Mouse (Mus musculus) heart, postnatal 14 days (tissue): ENCODE data around the gene Eps8l3. TPM values are rescaled to one million over a fixed set of nuclear protein-coding genes. Genes with fewer than 3 reads are reported as not detected.
A peak's percentile ranks its signal among the peaks of the same experiment; 100 is the strongest.
"Not testable (repeated sequence)": the region's sequence is repeated elsewhere in the genome, so short reads cannot be mapped to it uniquely, and the experiment has no call there.

Experiments used
- DNase-seq, 2 experiments: peaks; one replicate each; pipeline ENCODE4 v3.0.0; 2021 to 2022
- intact Hi-C: fragments of 180-260 bp; cut with DNase I; formaldehyde crosslinking; loops from one replicate; pipeline ENCODE4 v1.15.1; 2025
- total RNA-seq, 2 experiments: library from RNA; stranded (reverse); gene quantifications; 2 replicates each; pipeline ENCODE4 v1.2.3; 2021

The Eps8l3 gene
- total RNA-seq, 2 experiments from 2014 or later: not detected

DNA sequence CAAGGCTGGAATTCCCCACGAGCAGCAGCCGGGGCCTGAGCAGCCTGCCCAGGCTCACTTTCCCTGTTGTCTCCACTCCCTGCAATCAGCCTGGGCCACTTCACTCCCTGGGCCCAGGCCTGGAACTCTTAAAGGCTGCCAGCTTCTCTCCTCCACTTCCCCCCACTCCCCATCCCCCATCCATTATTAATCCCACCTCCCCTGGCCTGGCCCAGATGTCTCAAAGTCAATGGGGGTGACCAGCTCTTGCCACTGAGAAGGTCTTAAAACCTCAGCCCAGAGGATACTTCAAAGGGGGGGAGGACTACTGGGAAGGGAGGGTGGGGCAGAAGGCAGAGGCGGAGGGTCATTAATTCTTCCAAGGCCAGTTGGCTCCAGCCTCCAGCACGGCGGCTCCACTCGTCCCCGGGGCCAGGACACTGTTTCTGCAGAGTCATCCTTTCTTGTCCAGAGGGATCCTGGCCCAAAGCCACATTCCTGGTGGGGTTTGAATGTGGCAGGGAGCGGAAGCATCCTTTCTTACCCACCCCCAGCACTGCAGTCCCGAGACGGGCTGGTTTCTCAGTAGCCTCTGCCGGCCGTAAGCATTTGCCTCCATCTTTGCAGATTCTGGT, 26.5 kb upstream of the Eps8l3 start:
- DNase-seq: peak; percentile 64 to 80
- intact Hi-C loops: no loop called here

- intact Hi-C loops: no loop called here
- DNase-seq: no peak
Measured at GRCm38 (mm10) chr3:107852786-107853185, 24.2 kb upstream of the Eps8l3 start.

GRCm38 (mm10) chr3:107853232-107854181, 23.5 kb upstream of the Eps8l3 start:
- no peak for DNase-seq
- intact Hi-C loops: no loop called here

DNA sequence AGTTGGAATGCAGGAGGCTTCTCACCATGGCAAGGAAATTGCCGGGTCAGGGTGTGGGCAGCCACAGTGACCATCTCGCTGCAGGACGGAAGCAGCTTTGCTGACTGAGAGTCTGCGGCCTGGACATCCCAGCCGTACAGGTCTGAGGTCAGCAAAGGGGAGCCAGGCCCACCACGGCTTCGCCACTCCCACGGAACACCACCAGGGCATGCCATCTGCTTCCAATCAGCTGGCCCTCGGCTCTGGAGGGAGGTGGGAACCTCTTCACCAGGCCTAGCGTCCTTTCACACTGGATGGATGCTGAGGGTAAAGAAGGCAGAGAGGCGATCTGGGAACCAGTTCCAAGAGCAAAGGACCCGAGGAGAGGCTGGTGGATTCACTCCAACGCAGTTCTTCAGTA, 21.7 kb upstream of the Eps8l3 start:
- intact Hi-C loops: loop anchor here (5.0 kb wide), 1 partner anchor 33 kb away; no protein-coding TSS in a partner anchor

GRCm38 (mm10) chr3:107857646-107858045, 19.4 kb upstream of the Eps8l3 start:
- intact Hi-C loops: loop anchor here (2.0 to 5.0 kb wide), 2 partner anchors 35 to 99 kb away; no protein-coding TSS in a partner anchor
- DNase-seq: no peak

More for the DNA sequence above, 21.7 kb upstream of the Eps8l3 start:
- DNase-seq: no peak

DNA sequence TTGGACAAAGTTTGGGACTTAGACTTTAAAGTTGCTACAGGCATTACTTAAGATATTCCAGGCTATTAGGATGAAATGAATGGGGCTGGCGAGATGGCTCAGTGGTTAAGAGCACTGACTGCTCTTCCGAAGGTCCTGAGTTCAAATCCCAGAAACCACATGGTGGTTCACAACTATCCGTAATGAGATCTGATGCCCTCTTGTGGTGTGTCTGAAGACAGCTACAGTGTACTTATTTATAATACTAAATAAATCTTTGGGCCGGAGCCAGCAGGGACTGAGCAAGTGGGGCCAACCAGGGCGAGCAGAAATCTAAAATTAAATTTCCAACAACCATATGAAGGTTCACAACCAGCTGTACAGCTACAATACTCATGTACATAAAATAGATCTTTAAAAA, 15.5 kb upstream of the Eps8l3 start:
- intact Hi-C loops: loop anchor here (10.0 kb wide), 1 partner anchor 227 kb away; the partner anchor contains the start of genes Gm10961 and Strip1
- not testable (repeated sequence) for DNase-seq

DNA sequence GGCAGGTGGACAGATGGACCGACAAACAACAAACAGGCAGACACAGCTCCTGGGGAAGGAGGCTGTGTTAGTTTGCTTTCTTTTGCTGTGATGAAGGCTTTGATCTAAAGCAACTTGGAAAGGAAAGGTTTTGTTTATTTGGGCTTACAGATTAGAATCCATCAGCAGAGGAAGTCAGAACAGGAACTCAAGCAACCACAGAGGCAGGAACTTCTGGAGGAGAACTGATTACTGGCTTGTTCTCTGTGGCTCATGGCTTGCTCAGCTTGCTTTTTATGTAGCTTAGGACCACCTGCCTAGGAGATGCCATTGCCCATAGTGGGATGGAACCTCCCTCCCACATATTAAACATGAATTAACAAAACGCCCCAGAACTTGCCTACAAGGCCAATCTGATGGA, 14.6 kb upstream of the Eps8l3 start:
- intact Hi-C loops: loop anchor here (10.0 kb wide), 1 partner anchor 228 kb away; the partner anchor contains the start of genes Gm10961 and Strip1

GRCm38 (mm10) chr3:107863471-107863870, 13.6 kb upstream of the Eps8l3 start:
- intact Hi-C loops: loop anchor here (10.0 kb wide), 1 partner anchor 229 kb away; the partner anchor contains the start of genes Gm10961 and Strip1
- no peak for DNase-seq

More for the DNA sequence above, 14.6 kb upstream of the Eps8l3 start:
- DNase-seq: no peak

GRCm38 (mm10) chr3:107863898-107864603, 13.0 kb upstream of the Eps8l3 start:
- intact Hi-C loops: loop anchor here (1.0 to 10.0 kb wide), 3 partner anchors 105 to 229 kb away; partner anchors contain the start of genes Gm10961 and Strip1
- DNase-seq: peak; percentile 90 to 92

DNA sequence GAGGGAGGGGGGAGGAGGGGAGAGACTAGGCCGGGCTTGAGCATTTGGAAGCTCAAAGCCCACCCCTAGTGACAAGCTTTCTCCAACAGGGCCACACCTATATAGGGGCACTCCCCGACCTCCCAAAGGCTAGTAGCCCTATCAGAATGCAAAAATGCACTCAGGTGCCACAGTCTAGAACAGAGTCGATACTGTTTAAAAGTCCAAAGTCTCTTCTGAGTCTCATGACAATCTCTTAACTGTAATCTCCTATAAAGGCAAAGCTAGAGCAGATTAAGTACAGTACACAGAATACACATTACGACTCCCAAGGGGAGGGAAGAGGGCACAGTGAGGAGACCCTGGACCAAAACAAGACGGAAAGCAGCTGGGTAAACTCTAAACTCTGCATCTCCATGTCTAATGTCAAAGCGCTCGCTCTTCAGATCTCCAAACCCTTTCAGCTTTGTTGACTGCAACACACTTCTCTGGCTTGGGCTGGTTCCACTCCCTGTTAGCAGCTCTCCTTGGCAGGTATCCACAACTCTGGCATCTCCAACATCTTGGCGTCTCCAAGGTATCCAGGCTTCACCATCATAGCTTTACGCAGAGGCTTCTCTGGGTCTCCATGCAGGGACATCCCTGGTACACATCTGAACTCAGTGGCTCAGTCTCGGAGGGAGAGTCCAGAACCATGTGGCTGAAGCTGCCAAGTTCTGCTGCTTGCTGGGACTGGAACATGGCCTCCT, 11.5 kb upstream of the Eps8l3 start:
- intact Hi-C loops: loop anchor here (2.0 to 10.0 kb wide), 5 partner anchors 107 to 281 kb away; partner anchors contain the start of genes Gm10961, Gnai3, Gstm1 and Strip1
- DNase-seq: no peak

DNA sequence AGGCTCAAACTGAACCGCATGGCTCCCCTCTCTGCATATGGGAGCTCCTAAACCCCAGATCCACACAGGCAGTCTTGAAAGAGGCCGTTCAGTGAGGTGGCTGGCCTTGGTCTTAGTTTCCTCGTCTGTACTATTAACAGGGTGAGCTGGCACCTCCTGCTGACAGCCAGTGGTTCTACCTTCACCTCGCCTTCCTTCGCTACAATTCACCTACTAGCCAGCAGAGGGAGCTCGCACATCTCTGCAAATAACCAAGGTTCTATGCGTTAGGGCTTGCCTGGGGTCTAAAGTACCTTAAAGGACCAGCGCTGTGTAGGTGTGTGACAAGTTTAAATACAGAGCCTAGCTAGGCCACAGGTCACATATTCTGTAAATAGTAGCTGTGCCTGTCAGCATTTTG, 9.9 kb upstream of the Eps8l3 start:
- peak; percentile 85 to 88 for DNase-seq
- intact Hi-C loops: loop anchor here (1.0 to 10.0 kb wide), 5 partner anchors 51 to 280 kb away; partner anchors contain the start of genes Gm10961, Gnai3, Gstm1 and Strip1

GRCm38 (mm10) chr3:107868452-107868851, 8.6 kb upstream of the Eps8l3 start:
- no peak for DNase-seq
- intact Hi-C loops: loop anchor here (5.0 to 10.0 kb wide), 2 partner anchors 149 to 234 kb away; partner anchors contain the start of genes Gm10961, Gstm1 and Strip1

- intact Hi-C loops: loop anchor here (5.0 to 10.0 kb wide), 2 partner anchors 148 to 234 kb away; partner anchors contain the start of genes Gm10961, Gstm1 and Strip1
Measured at GRCm38 (mm10) chr3:107869097-107869496, 7.9 kb upstream of the Eps8l3 start.

DNA sequence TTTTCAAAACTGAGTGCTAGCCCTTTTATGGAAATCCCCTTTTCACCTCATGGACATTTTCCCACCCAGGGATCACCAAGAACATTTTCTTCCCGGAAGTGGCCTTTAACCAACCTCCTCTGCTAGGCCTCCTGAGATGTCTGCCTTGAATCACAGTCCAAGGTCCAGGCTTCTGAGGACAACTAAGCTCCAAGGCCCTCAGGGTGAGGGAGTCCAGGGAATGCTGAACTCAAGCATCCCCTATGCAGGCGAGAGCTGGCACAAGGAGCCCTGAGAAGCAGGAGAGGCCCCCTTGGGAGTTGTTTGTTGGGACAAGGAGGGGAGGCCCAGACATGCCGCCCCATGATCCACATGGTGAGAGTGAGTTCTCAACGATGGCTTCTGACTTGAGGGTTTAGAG, 7.1 kb upstream of the Eps8l3 start:
- no peak for DNase-seq
- intact Hi-C loops: loop anchor here (5.0 to 10.0 kb wide), 2 partner anchors 147 to 235 kb away; partner anchors contain the start of genes Gm10961, Gstm1 and Strip1

More at GRCm38 (mm10) chr3:107869097-107869496, 7.9 kb upstream of the Eps8l3 start:
- DNase-seq: no peak

- intact Hi-C loops: no loop called here
- no peak for DNase-seq
Measured at GRCm38 (mm10) chr3:107873335-107874251, 3.4 kb upstream of the Eps8l3 start.

- no peak for DNase-seq
- intact Hi-C loops: no loop called here
Measured at GRCm38 (mm10) chr3:107875231-107875630, 1.8 kb upstream of the Eps8l3 start.

DNA sequence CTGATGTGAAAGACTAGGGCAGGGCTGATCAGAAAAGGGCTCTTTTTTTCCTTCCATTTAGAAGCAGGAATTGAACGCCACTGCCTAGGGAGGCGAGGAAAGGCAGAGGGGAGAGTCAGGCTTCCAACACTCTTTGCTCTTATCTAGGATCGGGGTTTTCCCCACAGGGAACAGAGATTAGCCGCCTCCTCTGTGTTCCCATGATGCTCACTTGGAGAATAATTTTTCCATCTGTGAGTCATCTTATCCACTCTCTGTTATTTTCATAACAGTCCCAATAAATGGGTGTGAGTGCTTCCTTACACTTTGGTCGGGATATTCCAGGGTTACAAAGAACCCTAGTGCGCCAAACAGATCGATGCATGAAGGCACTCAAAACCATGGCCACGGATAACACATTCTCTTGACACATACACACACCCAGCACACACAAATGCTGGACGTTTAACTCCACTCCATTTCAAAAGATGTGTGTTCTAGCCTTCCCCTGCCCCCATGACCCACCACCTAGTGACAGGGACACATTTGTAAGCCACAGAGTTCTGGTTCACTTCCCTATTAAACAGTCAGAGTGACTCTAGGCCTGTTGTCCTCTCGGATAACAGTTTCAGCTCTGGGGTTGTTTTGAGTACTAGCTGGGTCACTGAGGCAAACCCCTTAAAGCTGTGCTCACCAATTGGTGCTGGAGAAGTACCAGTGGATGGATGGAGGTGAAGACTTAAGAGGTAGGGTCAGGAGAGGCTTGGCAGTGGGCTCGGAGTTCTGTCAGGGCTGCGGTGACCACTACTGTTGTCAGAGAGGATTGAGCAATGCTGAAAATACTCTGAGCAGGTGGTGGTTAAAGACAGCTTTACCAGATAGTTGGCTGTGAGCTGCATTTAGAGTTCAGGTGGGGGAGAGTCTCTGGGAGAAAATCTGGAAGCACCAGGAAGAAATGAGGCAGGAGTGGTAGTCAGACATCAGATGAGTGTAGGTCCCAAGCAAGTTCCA, 1.0 kb downstream of the Eps8l3 start:
- intact Hi-C loops: no loop called here

More for the DNA sequence above, 1.0 kb downstream of the Eps8l3 start:
- no peak for DNase-seq
